Mouse (Mus musculus) cerebellum, adult 2 months (tissue): ENCODE data around the gene Atad2b.

Source experiments
- CTCF ChIP-seq: fragments of 200-500 bp; IDR thresholded peaks from 2 replicates; pipeline ENCODE4 v1.5.1; 2011; ENCODE audit warnings: low read depth, mild to moderate bottlenecking, control low read depth, low read length, moderate library complexity, borderline replicate concordance; ENCODE audit not compliant: insufficient read depth
- POLR2A ChIP-seq: fragments of 200-500 bp; IDR thresholded peaks from 2 replicates; pipeline ENCODE4 v1.6.1; 2011; ENCODE audit warnings: low read length, control low read depth, borderline replicate concordance; ENCODE audit not compliant: insufficient read depth

- TF ChIP-seq CTCF (no peak), POLR2A (no peak)
Measured at GRCm38 (mm10) chr12:4914441-4914840, 2.7 kb upstream of the Atad2b start.
